Mouse (Mus musculus): ENCODE measurements at regions not wholly inside any gene's neighbourhood (a gene's known extent, or its start where the extent isn't known, plus 50 kb on each side); places are given as distances from the start of the nearest gene placed in this dataset.
A peak's percentile ranks its signal among the peaks of the same experiment; 100 is the strongest.

- no peak for DNase-seq (ENCODE audit: low spot score in 2 of 2)
These were observed 1412.2 kb downstream of the Gsdmc2 start for GRCm38 (mm10) chr15:62432742-62433245.

- DNase-seq (ENCODE audit: low spot score in 2 of 2) = peak in 1 of 2 experiments; percentile 8
These were observed 1413.8 kb downstream of the Gsdmc2 start for GRCm38 (mm10) chr15:62431150-62431678.

- DNase-seq (ENCODE audit: low spot score in 2 of 2) = no peak
These were observed 1422.0 kb downstream of the Gsdmc2 start for GRCm38 (mm10) chr15:62422995-62423394.

DNA sequence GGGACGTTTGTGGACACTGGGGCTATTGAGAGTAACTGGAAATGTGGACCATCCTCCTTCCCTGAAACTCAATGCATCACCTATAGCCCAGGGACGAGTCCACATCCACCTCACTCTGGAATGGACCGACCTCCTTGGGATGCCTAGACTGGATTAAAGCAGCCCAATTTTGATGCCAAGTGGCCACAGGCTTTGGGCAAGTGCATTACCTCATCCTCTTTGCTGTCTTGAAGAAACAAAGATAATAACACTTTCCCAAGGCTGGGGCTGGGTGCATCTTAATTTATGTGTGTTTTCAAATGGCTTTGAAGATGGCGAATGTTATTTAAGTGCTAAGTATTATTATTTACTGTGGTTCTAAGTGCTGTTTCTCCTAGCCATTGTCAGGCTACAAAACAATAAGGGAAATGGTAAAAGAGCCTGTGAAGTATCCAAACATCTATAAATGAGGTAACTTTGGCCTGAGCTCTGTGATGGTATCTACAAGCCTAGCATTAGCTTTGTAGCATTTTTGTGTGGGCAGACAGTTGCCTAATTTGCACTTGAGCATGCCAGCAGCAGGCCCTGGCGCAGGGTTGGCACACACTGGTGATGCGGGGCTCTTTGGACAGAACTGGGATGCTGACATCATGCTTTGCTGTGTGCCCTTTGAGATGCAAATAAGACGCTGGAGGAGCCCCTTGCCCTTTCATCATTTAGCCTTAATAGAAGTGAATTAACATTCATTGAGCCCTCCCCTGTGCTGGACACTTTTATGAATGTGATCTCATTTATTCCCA, 1423.7 kb downstream of the Gsdmc2 start:
- no peak for DNase-seq (ENCODE audit: low spot score in 2 of 2)

DNA sequence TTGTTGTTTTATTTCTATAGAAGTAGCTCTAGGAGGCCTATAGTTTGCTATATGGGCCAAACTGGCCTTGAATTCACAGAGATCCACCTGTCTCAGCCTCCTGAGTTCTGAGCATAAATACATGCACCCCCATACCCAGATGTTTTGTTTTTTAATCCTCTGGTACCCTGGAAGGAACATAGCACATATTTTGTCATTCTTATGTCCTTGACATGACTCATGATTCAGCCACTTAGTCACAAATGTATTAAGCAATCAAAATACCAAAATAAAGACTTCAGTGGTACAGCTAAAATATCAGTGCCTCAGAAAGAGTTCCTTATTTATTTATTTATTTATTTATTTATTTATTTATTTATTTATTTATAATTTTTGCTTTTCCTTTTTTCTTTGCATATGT, 1428.3 kb downstream of the Gsdmc2 start:
- DNase-seq (ENCODE audit: low spot score in 2 of 2) = no peak

DNA sequence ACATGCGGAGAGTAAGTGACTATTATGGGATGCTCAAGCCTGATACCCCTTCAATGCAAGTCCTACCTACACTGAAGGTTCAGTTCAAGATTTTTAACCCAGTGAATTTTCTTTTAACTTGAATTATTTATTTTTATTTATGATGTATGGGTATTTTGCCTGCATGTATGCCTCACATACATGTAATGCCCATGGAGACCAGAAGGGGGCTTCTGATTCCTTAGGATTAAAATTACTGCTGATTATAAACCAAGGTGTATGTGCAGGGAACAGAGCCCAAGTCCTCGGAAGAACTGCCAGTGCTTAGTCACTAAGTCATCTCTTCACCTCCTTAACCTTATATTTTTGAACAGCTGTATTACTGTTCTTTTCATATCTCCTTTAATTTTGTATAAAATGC, 1431.3 kb downstream of the Gsdmc2 start:
- DNase-seq (ENCODE audit: low spot score in 2 of 2) = no peak

DNA sequence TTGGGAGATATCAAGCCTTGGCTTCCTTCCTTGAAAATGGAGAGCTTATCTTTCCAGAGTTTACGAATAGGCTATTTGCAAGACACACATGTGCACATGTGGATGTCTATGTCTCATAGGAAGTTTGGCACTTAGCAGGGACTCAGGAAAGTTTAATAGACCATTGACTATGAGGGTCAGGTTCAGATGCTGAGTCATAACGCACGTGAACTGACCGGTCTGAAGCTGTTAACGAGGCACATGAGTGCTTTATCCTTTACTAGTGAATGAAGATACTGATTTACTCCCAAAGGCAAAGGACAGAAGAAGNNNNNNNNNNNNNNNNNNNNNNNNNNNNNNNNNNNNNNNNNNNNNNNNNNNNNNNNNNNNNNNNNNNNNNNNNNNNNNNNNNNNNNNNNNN, 1442.8 kb downstream of the Gsdmc2 start:
- no peak for DNase-seq (ENCODE audit: low spot score in 2 of 2)

DNA sequence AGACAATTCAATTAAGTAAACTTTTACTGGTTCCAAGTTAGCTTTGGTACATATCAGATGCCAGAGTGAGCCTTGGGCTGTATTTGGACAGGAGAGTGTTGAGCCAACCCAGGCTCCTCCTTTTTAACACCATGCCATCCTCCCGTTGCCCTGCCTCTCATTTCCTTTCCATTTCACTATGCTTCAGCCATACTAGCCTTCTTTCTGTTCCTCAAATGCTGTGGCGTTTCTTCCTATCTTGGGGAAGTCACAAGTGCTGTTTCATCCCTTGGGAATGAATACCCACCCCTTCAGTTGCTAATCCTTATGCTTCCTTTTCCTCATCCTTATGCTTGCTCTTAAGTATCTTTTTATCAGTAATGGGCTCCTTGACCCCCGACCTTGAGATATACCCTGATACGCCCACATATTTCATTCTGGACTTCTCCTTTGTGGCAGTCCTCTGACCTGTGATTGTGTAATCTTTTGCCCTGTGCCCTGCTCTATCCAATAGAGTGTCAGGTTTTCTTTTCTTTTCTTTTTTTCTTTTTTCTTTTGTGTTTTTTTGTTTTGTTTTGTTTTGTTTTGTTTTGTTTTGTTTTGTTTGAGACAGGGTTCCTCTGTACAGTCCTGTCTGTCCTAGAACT, 1443.9 kb downstream of the Gsdmc2 start:
- no peak for DNase-seq (ENCODE audit: low spot score in 2 of 2)

DNA sequence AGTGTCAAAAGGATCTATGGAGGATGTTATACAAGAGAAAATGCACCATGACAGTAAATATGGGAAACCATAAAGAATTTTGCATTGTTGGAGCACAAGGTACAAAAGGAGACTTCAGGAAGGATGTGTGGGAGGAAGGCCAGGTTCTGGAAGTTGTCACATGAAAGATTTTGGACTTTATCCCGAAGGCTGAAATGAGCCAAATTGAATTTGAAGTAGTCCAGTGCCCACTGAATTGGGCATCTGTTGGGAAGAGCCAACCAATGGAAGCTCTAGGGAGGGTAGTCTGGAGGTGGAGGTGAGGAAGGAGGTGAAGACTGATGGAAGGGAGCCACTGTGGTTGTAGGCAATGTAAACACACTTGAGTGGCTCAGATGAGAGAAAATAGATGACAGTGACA, 1445.6 kb downstream of the Gsdmc2 start:
- no peak for DNase-seq (ENCODE audit: low spot score in 2 of 2)

DNA sequence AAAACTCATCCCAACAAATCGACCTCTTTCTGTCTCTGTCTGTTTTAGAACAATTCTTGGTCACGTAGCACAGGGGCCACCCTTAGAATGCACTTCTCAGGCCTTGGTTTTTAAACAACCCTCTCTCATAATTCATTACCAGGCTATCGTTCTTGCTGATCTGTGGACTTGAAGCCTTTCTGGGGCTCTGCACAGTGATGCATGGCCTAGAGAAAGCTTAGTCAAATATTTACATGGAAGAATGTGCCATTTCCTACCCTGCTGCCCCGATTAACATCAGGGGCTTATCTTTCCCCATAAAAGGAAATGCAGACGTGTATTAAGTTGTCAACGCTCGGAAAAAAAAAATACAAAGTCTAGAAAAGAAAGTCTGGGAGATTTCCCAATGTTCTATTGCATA, 1448.0 kb downstream of the Gsdmc2 start:
- DNase-seq (ENCODE audit: low spot score in 2 of 2) = no peak

DNA sequence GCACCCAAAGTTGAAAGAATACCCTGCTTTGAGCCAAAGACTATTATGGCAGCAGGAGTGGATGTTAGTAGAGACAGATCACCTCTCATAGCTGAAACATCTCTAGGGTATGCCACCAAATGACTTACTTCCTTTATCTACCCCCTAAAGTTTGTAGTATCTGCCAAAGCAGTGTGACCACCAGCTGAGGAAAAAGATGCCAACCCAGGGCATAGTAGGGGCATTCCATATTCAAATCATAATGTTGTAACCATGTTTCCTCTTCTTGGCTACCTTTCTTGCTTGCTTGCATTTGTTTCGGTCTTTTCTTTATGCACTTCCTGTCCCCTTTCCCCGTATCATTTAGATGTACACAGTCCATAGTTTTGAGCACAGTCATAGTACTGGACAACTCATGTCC, 1449.6 kb downstream of the Gsdmc2 start:
- DNase-seq (ENCODE audit: low spot score in 2 of 2) = peak in 1 of 2 experiments; percentile 18

DNA sequence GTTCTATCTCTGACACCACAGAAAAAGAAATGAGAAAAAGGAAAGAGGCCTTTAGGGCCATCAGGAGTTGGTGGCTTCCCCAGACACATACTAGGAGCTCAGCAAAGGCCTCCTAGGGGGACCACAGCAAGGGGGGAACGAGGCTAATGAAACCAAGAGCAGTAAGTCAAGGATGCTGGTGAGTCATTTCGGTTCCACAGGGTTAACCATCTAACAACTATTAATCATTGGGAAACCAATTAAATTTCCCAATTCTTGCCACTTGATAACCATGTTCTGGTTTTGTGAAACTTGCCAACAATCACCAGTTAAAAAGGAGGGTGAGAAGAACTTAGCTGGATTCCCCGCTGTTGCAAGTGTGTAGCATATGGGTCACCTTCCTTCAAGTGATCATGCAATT, 1451.6 kb downstream of the Gsdmc2 start:
- no peak for DNase-seq (ENCODE audit: low spot score in 2 of 2)

DNA sequence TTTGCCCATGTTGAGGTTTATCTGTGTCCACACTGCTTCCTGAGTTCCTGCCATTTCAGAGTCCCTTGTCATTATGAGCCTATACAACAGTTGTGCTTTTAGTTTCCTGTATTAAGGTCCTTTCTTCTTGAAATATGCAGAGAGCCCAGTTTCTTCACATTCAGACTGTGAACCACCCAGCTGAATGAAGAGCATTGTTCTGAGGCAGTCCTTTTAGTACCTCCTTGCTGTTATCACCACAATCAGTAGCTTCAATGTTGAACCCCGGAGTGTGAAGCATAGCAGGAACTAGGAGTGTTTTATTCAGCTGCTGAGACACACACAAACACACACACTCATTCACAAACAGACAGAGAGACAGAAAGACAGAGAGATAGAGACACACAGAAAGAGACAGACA, 1452.1 kb downstream of the Gsdmc2 start:
- DNase-seq (ENCODE audit: low spot score in 2 of 2) = no peak

- DNase-seq (ENCODE audit: low spot score in 2 of 2) = no peak
These were observed 1452.6 kb downstream of the Gsdmc2 start for GRCm38 (mm10) chr15:62392381-62392780.

- no peak for DNase-seq (ENCODE audit: low spot score in 2 of 2)
These were observed 1455.4 kb downstream of the Gsdmc2 start for GRCm38 (mm10) chr15:62389431-62390105.

GRCm38 (mm10) chr15:62382233-62382632, 1459.4 kb upstream of the A1bg start:
- DNase-seq (ENCODE audit: low spot score in 2 of 2) = no peak

- no peak for DNase-seq (ENCODE audit: low spot score in 2 of 2)
These were observed 1451.8 kb upstream of the A1bg start for GRCm38 (mm10) chr15:62374641-62375040.

DNA sequence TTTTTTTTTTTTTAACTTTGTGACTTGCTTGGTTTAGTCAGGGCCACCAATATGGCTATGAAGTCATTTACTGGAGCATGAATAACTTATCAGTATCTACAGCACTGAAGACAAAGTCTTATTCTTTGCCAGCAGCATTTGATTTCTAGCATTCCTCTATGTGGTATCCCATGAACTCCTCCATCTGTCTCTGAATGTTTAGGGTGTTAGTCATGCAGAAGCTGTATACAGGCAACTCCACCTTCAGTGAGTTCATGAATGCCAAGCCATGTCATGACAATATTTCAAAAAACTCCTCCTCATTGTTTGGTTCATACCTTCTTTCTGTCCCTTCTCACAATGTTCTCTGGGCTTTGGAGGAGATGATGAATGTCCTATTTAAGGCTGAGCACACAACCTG, 1438.4 kb upstream of the A1bg start:
- DNase-seq (ENCODE audit: low spot score in 2 of 2) = no peak

GRCm38 (mm10) chr15:62358338-62359239, 1435.8 kb upstream of the A1bg start:
- DNase-seq (ENCODE audit: low spot score in 2 of 2) = no peak

DNA sequence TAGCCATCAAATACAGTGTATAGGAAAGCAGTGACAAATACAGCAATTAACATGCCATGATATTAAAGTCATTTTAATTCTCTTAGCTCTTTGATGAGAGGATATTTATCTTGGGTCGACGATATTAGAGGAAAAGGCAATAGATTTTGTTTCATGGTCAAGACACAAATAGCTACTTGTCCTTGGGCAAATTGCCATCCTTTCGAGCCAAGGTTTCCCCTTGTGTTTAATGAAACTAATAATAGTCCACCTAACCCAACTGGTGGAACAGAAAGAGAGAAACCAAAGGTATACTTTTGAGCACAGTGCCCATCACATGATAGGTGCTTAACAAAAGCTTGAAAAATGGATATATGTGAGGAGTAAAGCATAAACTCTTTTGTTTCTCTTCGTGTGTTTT, 1431.0 kb upstream of the A1bg start:
- DNase-seq (ENCODE audit: low spot score in 2 of 2) = no peak
